Mouse (Mus musculus): Measurements from ENCODE around the gene Dennd1b. TPM values are rescaled to one million over a fixed set of nuclear protein-coding genes. Genes with fewer than 3 reads are reported as not detected.

Gene Dennd1b
- polyA plus RNA-seq, 1 experiment from 2014 or later, result 3.5 TPM

- Histone ChIP-seq H3K4me3 (replicated peaks) (no peak overlapping the region), H3K4me2 (no peak overlapping the region), H3K9me3 (replicated peaks) (no peaks in the 10 kb centered on the region), H3K4me1 (replicated peaks) (no peaks in the 10 kb centered on the region; the same call in 1 of the 2 replicates), H3K27me3 (no peaks in the 10 kb centered on the region), H3K36me3 (no peaks in the 10 kb centered on the region), H3K27ac (no peak overlapping the region), H3K9ac (no peak overlapping the region)
- ATAC-seq (ENCODE audit: low read depth) (no peak), DNase-seq (no peak)
- WGBS (ENCODE audit: insufficient replicate concordance), result 84% methylated on average over 3 of the region's 3 CpGs
Measured at GRCm38 (mm10) chr1:139090744-139091143, 127.5 kb downstream of the Dennd1b start.

GRCm38 (mm10) chr1:139091701-139092100 lies 128.5 kb downstream of the Dennd1b start:
- H3K36me3 ChIP-seq, result no peaks in the 10 kb centered on the region
- no peaks in the 10 kb centered on the region for H3K27me3 ChIP-seq
- no peak overlapping the region for H3K9ac ChIP-seq
- no peak overlapping the region for H3K4me2 ChIP-seq
- no peaks in the 10 kb centered on the region; the same call in 1 of the 2 replicates for H3K4me1 ChIP-seq (replicated peaks)
- H3K4me3 ChIP-seq (replicated peaks), result no peak overlapping the region
- H3K9me3 ChIP-seq (replicated peaks), result no peaks in the 10 kb centered on the region
- no peak for ATAC-seq (ENCODE audit: low read depth)
- WGBS (ENCODE audit: insufficient replicate concordance), result 88% methylated on average over 6 of the region's 6 CpGs
- no peak for DNase-seq
- no peak overlapping the region for H3K27ac ChIP-seq

- WGBS (ENCODE audit: insufficient replicate concordance), result 87% methylated on average over 10 of the region's 10 CpGs
- ATAC-seq (ENCODE audit: low read depth) (no peak), DNase-seq (no peak)
- H3K4me3 ChIP-seq (replicated peaks), result no peak overlapping the region
- H3K27me3 ChIP-seq, result no peaks in the 10 kb centered on the region
- no peaks in the 10 kb centered on the region for H3K36me3 ChIP-seq
- H3K9me3 ChIP-seq (replicated peaks), result no peaks in the 10 kb centered on the region
- H3K27ac ChIP-seq, result no peak overlapping the region
- no peak overlapping the region for H3K9ac ChIP-seq
- H3K4me2 ChIP-seq, result no peak overlapping the region
- no peaks in the 10 kb centered on the region; the same call in 1 of the 2 replicates for H3K4me1 ChIP-seq (replicated peaks)
Measured at GRCm38 (mm10) chr1:139092144-139092543, 128.9 kb downstream of the Dennd1b start.

- Histone ChIP-seq H3K27me3 (no peaks in the 10 kb centered on the region), H3K9ac (no peak overlapping the region), H3K4me3 (replicated peaks) (no peak overlapping the region), H3K36me3 (no peaks in the 10 kb centered on the region), H3K4me2 (no peak overlapping the region), H3K4me1 (replicated peaks) (no peaks in the 10 kb centered on the region; the same call in 1 of the 2 replicates), H3K27ac (no peak overlapping the region), H3K9me3 (replicated peaks) (no peaks in the 10 kb centered on the region)
- DNase-seq (no peak), ATAC-seq (ENCODE audit: low read depth) (no peak)
- WGBS (ENCODE audit: insufficient replicate concordance), result 69% methylated on average over 4 of the region's 4 CpGs
Measured at GRCm38 (mm10) chr1:139092722-139093121, 129.5 kb downstream of the Dennd1b start.

- WGBS (ENCODE audit: insufficient replicate concordance), result 78% methylated on average over 6 of the region's 6 CpGs
- H3K27ac ChIP-seq, result no peak overlapping the region
- H3K4me1 ChIP-seq (replicated peaks), result no peaks in the 10 kb centered on the region; the same call in 1 of the 2 replicates
- no peak overlapping the region for H3K4me2 ChIP-seq
- no peak overlapping the region for H3K9ac ChIP-seq
- H3K27me3 ChIP-seq, result no peaks in the 10 kb centered on the region
- no peak overlapping the region for H3K4me3 ChIP-seq (replicated peaks)
- DNase-seq (no peak), ATAC-seq (ENCODE audit: low read depth) (no peak)
- H3K36me3 ChIP-seq, result no peaks in the 10 kb centered on the region
- H3K9me3 ChIP-seq (replicated peaks), result no peaks in the 10 kb centered on the region
Measured at GRCm38 (mm10) chr1:139096369-139096768, 133.1 kb downstream of the Dennd1b start.

- no peak overlapping the region for H3K4me3 ChIP-seq (replicated peaks)
- no peaks in the 10 kb centered on the region for H3K27me3 ChIP-seq
- no peak overlapping the region for H3K4me2 ChIP-seq
- WGBS (ENCODE audit: insufficient replicate concordance), result 65% methylated on average over 4 of the region's 4 CpGs
- no peak overlapping the region for H3K9ac ChIP-seq
- no peaks in the 10 kb centered on the region for H3K9me3 ChIP-seq (replicated peaks)
- no peak for DNase-seq
- H3K27ac ChIP-seq, result no peak overlapping the region
- no peaks in the 10 kb centered on the region for H3K4me1 ChIP-seq (replicated peaks)
- peaks cover 9% of the 10 kb centered on the region for H3K36me3 ChIP-seq
- ATAC-seq (ENCODE audit: low read depth), result no peak
Measured at GRCm38 (mm10) chr1:139098088-139098487, 134.9 kb downstream of the Dennd1b start.

- Histone ChIP-seq H3K27me3 (no peaks in the 10 kb centered on the region), H3K9ac (no peak overlapping the region), H3K36me3 (peaks cover 9% of the 10 kb centered on the region), H3K4me1 (replicated peaks) (no peaks in the 10 kb centered on the region), H3K27ac (no peak overlapping the region), H3K4me2 (no peak overlapping the region), H3K4me3 (replicated peaks) (no peak overlapping the region), H3K9me3 (replicated peaks) (no peaks in the 10 kb centered on the region)
- DNase-seq (no peak), ATAC-seq (ENCODE audit: low read depth) (no peak)
- 80% methylated on average over 9 of the region's 9 CpGs for WGBS (ENCODE audit: insufficient replicate concordance)
Measured at GRCm38 (mm10) chr1:139101725-139102124, 138.5 kb downstream of the Dennd1b start.

- Histone ChIP-seq H3K27me3 (no peaks in the 10 kb centered on the region), H3K27ac (no peak overlapping the region), H3K36me3 (0 out of 2 replicates have a peak, but pooled peaks cover 4% of the 10 kb centered on the region), H3K4me2 (no peak overlapping the region), H3K4me1 (replicated peaks) (no peaks in the 10 kb centered on the region), H3K4me3 (replicated peaks) (no peak overlapping the region), H3K9me3 (replicated peaks) (no peaks in the 10 kb centered on the region), H3K9ac (no peak overlapping the region)
- no peak for ATAC-seq (ENCODE audit: low read depth)
- WGBS (ENCODE audit: insufficient replicate concordance), result 74% methylated on average over 2 of the region's 2 CpGs
- DNase-seq, result no peak
Measured at GRCm38 (mm10) chr1:139108251-139108650, 145.0 kb downstream of the Dennd1b start.

- ATAC-seq (ENCODE audit: low read depth) (no peak), DNase-seq (no peak)
- Histone ChIP-seq H3K4me3 (replicated peaks) (no peak overlapping the region), H3K9me3 (replicated peaks) (no peaks in the 10 kb centered on the region), H3K36me3 (no peaks in the 10 kb centered on the region), H3K27me3 (no peaks in the 10 kb centered on the region), H3K4me2 (no peak overlapping the region), H3K4me1 (replicated peaks) (no peaks in the 10 kb centered on the region), H3K27ac (no peak overlapping the region), H3K9ac (no peak overlapping the region)
- 89% methylated on average over 8 of the region's 8 CpGs for WGBS (ENCODE audit: insufficient replicate concordance)
Measured at GRCm38 (mm10) chr1:139122626-139123025, 159.4 kb downstream of the Dennd1b start.

GRCm38 (mm10) chr1:139139644-139140043 lies 176.4 kb downstream of the Dennd1b start:
- no peak overlapping the region for H3K4me3 ChIP-seq (replicated peaks)
- no peak for ATAC-seq (ENCODE audit: low read depth)
- no peak overlapping the region for H3K9ac ChIP-seq
- no peaks in the 10 kb centered on the region for H3K27me3 ChIP-seq
- no peak overlapping the region for H3K27ac ChIP-seq
- no peaks in the 10 kb centered on the region for H3K4me1 ChIP-seq (replicated peaks)
- 65% methylated on average over 1 of the region's 1 CpGs for WGBS (ENCODE audit: insufficient replicate concordance)
- no peaks in the 10 kb centered on the region; the same call in 1 of the 2 replicates for H3K36me3 ChIP-seq
- H3K9me3 ChIP-seq (replicated peaks), result no peaks in the 10 kb centered on the region
- no peak for DNase-seq
- H3K4me2 ChIP-seq, result no peak overlapping the region

- no peak for ATAC-seq (ENCODE audit: low read depth)
- Histone ChIP-seq H3K9me3 (replicated peaks) (no peaks in the 10 kb centered on the region), H3K4me2 (no peak overlapping the region), H3K27ac (no peak overlapping the region), H3K4me1 (replicated peaks) (no peaks in the 10 kb centered on the region), H3K27me3 (no peaks in the 10 kb centered on the region), H3K36me3 (peaks cover 3% of the 10 kb centered on the region; the same call in 1 of the 2 replicates), H3K4me3 (replicated peaks) (no peak overlapping the region), H3K9ac (no peak overlapping the region)
- no peak for DNase-seq
- 81% methylated on average over 2 of the region's 2 CpGs for WGBS (ENCODE audit: insufficient replicate concordance)
Measured at GRCm38 (mm10) chr1:139145516-139145915, 182.3 kb downstream of the Dennd1b start.

GRCm38 (mm10) chr1:139146306-139146705 lies 183.1 kb downstream of the Dennd1b start:
- WGBS (ENCODE audit: insufficient replicate concordance), result 72% methylated on average over 3 of the region's 3 CpGs
- H3K9me3 ChIP-seq (replicated peaks), result no peaks in the 10 kb centered on the region
- no peaks in the 10 kb centered on the region for H3K4me1 ChIP-seq (replicated peaks)
- DNase-seq, result no peak
- H3K36me3 ChIP-seq, result peaks cover 3% of the 10 kb centered on the region; the same call in 1 of the 2 replicates
- H3K4me2 ChIP-seq, result no peak overlapping the region
- no peak overlapping the region for H3K27ac ChIP-seq
- ATAC-seq (ENCODE audit: low read depth), result no peak
- H3K27me3 ChIP-seq, result no peaks in the 10 kb centered on the region
- H3K9ac ChIP-seq, result no peak overlapping the region
- H3K4me3 ChIP-seq (replicated peaks), result no peak overlapping the region

All from liver, embryonic 13.5 days (tissue).